Mouse (Mus musculus) MEL (cell line): ENCODE measurements around the gene Zdhhc16.

Experiments used
- CHD2 ChIP-seq: IDR thresholded peaks from 2 replicates; pipeline ENCODE4 v1.6.1; 2011; ENCODE audit warnings: low read length, improper control_type of control experiment
- CTCF ChIP-seq, 3 experiments: IDR thresholded peaks in 2 of 3; conservative IDR thresholded peaks in 1 of 3; 2 replicates each; pipeline ENCODE4 v1.5.1; 2011 to 2012; ENCODE audit warnings: low read length in 3 of 3, low read depth in 2 of 3, mild to moderate bottlenecking in 2 of 3, improper control_type of control experiment in 1 of 3, inconsistent platforms in 1 of 3, mixed read lengths in 1 of 3, moderate library complexity in 1 of 3; ENCODE audit not compliant: control insufficient read depth in 1 of 3, insufficient read depth in 1 of 3, poor library complexity in 1 of 3, severe bottlenecking in 1 of 3
- EP300 ChIP-seq, 2 experiments: IDR thresholded peaks; 2 replicates each; pipeline ENCODE4 v1.6.1; 2011; ENCODE audit warnings: improper control_type of control experiment in 2 of 2, low read length in 2 of 2, low read depth in 1 of 2, mild to moderate bottlenecking in 1 of 2
- GATA1 ChIP-seq: IDR thresholded peaks from 2 replicates; pipeline ENCODE4 v1.6.1; 2011; ENCODE audit warnings: low read depth, low read length, improper control_type of control experiment
- MAX ChIP-seq: IDR thresholded peaks from 2 replicates; pipeline ENCODE4 v1.6.1; 2011; ENCODE audit warnings: low read length, improper control_type of control experiment
- NELFE ChIP-seq: IDR thresholded peaks from 2 replicates; pipeline ENCODE4 v1.6.1; 2011; ENCODE audit warnings: low read depth, low read length, improper control_type of control experiment
- POLR2A ChIP-seq, 2 experiments: IDR thresholded peaks; 2 replicates each; pipeline ENCODE4 v1.6.1; 2011 to 2012; ENCODE audit warnings: low read length in 2 of 2, mild to moderate bottlenecking in 2 of 2, control low read depth in 1 of 2, improper control_type of control experiment in 1 of 2, low read depth in 1 of 2, moderate library complexity in 1 of 2; ENCODE audit not compliant: control insufficient read depth in 1 of 2, insufficient read depth in 1 of 2, poor library complexity in 1 of 2
- POLR2AphosphoS2 ChIP-seq: IDR thresholded peaks from 2 replicates; pipeline ENCODE4 v1.6.1; 2011; ENCODE audit warnings: low read length, improper control_type of control experiment
- POLR2AphosphoS5 ChIP-seq: IDR thresholded peaks from 2 replicates; pipeline ENCODE4 v1.6.1; 2012; ENCODE audit warnings: low read depth, borderline replicate concordance, mild to moderate bottlenecking, inconsistent platforms, low read length, moderate library complexity, mixed read lengths
- RAD21 ChIP-seq: IDR thresholded peaks from 2 replicates; pipeline ENCODE4 v1.6.1; 2011; ENCODE audit warnings: mild to moderate bottlenecking, low read depth, low read length, improper control_type of control experiment
- TCF12 ChIP-seq: IDR thresholded peaks from 2 replicates; pipeline ENCODE4 v1.6.1; 2014; ENCODE audit warnings: low read depth, mild to moderate bottlenecking, inconsistent platforms, low read length, improper control_type of control experiment, moderate library complexity
- ZMIZ1 ChIP-seq: IDR thresholded peaks from 2 replicates; pipeline ENCODE4 v1.6.1; 2012; ENCODE audit warnings: low read depth, mild to moderate bottlenecking, inconsistent platforms, low read length, improper control_type of control experiment, moderate library complexity
- ZNF384 ChIP-seq: IDR thresholded peaks from 2 replicates; pipeline ENCODE4 v1.6.1; 2012; ENCODE audit warnings: low read depth, mild to moderate bottlenecking, inconsistent platforms, low read length, improper control_type of control experiment

DNA sequence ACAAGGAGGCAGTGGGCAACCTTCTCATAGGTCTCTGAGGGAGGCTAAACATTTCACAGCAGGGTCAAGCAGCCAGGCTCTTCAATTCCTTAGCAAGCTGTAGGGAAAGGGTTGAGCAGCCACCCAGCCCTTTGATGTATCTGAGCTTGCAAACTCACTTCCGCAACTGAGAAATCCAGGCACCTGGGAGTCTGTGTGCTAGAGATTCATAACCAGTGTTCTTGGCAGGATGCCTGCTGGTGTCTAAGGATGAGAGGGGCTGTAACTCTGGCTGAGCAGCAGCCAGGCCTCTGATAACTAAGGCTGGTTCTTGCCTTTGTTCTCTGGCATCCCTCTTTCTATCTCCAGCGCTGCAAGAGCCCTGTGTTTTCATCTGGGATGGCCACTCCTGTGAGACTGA lies 31.6 kb upstream of the Zdhhc16 start:
- TF ChIP-seq CTCF (IDR thresholded peaks at IDR 0.05 in 2 of 3, conservative IDR thresholded peaks at IDR 0.05 in 1 of 3; ENCODE audit: control insufficient read depth in 1 of 3, insufficient read depth in 1 of 3, low read depth in 2 of 3, low read length in 3 of 3, poor library complexity in 1 of 3, severe bottlenecking in 1 of 3) (no peak), POLR2A (IDR thresholded peaks at IDR 0.05; ENCODE audit: control insufficient read depth in 1 of 2, insufficient read depth in 1 of 2, low read depth in 1 of 2, low read length in 2 of 2, poor library complexity in 1 of 2) (no peak), TCF12 (peak; percentile 86), ZNF384 (0 out of 2 replicates have a peak, but pooled peaks have one; percentile 28), ZMIZ1 (no peak), NELFE (no peak), EP300 (IDR thresholded peaks at IDR 0.05; ENCODE audit: low read depth in 1 of 2, low read length in 2 of 2) (peak; percentile 78), POLR2AphosphoS5 (no peak), GATA1 (peak; percentile 51), MAX (0 out of 2 replicates have a peak, but pooled peaks have one; percentile 52), CHD2 (no peak), POLR2AphosphoS2 (no peak), RAD21 (no peak)
